Mouse (Mus musculus) T-helper 17 cell (primary cell): Measurements from ENCODE around the gene Adam22.
"Not testable (repeated sequence)": the region's sequence is repeated elsewhere in the genome, so short reads cannot be mapped to it uniquely, and the experiment has no call there.

Experiments
- in situ Hi-C, 2 experiments: fragments of 300-600 bp; cut with MboI, MseI; formaldehyde crosslinking; loops; 1 replicate in 1 of 2; 2 replicates in 1 of 2; pipeline ENCODE4 v1.15.1; 2025; ENCODE audit warnings: high pct_unique_total_duplicates in 2 of 2

Adam22 gene

DNA sequence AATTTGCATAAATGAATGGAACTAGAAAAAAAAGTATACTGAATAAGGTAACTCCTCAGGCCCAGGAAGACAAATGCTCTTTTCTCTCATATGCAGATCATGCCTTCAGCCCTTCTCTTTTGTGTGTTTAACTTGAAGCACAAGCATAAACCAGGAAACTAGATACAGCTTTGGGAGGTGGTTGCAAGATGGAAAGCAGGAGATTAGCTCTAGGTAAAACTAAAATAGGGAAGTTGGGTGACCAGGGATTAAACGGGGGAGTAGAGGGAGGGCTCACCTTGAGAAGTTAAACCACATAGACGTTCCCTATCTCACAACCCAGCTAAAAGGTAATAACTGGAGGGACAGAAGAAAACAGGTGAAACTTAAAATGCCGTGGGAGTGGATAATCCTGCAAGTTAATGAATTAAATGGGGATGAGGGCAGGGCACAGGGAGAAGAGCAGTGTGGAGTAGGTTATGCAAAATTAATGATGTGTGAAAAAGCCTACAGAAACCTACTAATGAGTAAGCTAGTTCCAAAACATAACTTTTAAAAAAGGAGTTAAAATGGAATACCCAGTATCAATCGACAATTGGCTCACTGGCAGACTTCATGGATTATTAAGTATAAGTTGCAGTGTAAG lies 40.2 kb downstream of the Adam22 start:
- in situ Hi-C loops, result no loop called here

DNA sequence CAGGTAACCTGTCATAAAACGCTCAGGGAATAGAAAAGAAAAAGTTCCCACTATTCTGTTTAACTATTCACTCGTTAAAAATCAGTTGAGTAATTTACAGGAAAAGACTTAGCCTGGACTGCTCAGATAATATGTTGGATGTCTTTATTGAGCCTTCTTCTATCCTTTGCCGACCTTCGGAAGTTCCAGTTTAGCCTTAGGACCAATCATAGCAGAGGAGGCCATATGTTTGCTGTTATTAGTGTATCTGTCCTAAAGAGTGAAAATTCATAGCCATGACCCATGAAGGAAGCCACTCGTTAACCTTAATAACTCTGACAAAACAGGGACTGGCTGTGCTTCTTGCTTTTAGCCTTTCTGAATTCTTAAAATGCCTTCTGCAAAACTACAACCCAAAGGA lies 41.3 kb downstream of the Adam22 start:
- in situ Hi-C loops, result no loop called here

DNA sequence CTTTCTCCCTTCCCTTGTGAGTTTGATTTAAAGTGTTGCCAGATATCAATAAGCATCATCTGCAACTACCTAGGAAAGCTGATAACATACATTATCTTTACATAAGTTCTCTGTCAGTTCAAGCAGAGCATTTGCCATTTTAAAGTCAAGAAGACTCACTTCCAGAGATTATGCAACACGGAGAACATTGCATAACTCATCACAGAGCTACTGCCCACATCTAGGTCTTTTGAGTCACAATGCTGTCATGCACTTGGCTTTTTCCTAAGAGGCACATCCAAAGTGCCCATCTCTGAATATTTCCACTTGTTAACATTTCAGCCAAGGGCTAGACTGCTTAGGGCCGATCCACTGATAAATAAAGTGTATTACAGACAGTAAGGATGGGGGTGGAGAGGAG lies 55.6 kb downstream of the Adam22 start:
- in situ Hi-C loops, result no loop called here

DNA sequence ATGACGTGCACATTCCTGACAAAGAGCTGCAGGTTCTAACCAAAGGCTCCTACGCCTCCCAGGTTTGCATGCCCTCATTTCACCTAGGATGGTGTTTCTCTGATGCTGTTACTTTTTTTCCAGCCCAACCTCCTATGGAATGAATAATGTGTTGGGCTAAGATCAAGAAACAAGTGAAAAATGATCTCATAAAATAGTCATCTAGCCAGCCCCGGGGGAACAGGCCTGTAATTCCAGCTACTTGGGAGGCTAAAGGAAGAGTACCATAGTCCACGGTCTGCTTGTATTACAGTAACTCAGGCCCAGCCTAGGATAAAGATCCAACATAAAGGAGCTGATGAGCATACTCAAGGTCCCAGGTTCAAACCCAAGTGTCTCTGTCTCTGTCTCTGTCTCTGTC lies 57.1 kb downstream of the Adam22 start:
- in situ Hi-C loops, result no loop called here

DNA sequence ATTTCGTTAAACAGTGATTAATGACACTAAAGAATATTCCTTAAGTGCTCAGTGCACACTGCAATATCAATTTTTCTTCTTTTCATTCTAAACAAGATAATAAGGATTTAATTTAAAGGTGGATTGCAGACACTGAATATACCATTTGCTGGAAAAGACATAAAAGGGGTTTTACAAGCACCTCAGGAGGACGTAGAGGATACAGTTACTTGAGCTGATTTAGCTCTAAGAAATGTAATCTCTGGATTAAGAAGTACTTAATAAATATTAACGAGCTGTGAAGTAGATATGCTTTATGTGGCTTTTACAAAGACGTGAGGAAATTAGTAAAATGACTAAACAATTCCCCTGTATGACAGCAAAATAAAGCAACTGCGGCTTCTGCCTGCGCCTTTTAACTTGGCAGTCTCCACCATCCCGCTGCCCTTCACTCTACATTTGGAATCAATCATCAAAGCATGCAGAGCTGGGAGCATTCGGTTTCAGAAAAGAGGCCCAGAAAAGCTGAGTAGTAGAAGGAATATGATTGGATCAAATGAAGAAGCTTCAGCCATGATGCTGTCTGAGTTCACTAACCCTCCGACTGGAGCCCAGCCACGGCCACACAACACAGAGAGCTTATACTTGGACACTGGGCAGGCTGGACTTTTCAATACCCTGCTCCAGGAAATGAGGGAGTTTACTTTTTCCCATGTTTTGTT lies 70.1 kb downstream of the Adam22 start:
- in situ Hi-C loops, result no loop called here

DNA sequence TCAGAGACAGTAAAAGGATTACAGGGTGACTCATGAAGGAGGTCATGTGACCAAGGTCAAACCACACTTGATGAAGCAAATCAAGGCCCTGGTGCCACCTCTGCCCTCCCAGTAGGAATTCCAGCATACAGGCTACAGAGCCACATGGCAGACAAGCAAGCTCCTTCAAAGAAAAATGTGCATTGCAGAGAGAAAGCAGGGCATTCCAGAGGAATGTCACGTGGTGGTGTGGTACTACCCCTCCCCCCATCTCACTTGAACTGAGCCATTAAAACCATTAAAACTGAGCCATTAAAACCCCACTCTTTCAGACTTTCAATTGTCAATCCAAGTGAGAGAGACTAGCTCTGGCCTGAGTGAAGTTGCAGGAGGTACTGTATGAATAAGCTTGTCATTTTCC lies 74.7 kb downstream of the Adam22 start:
- in situ Hi-C loops, result no loop called here

DNA sequence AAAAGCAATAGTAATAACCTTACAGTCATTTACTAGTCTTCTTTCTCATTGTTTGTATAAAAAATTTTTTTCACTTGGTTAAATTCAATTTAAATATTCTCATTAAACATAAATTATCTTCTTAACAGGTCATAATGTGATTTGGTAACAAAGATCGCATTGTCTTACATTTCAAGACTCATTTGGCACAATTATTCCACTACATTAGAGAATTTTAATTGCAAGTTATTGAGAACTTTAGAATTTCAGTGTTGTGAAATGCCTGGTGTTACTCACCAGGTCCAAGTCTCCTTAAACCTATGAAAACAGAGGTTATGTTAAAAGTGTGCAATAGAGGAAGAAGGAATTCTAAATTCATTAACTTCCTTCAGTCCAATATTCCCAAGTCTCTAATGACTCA lies 76.5 kb downstream of the Adam22 start:
- in situ Hi-C loops, result no loop called here

DNA sequence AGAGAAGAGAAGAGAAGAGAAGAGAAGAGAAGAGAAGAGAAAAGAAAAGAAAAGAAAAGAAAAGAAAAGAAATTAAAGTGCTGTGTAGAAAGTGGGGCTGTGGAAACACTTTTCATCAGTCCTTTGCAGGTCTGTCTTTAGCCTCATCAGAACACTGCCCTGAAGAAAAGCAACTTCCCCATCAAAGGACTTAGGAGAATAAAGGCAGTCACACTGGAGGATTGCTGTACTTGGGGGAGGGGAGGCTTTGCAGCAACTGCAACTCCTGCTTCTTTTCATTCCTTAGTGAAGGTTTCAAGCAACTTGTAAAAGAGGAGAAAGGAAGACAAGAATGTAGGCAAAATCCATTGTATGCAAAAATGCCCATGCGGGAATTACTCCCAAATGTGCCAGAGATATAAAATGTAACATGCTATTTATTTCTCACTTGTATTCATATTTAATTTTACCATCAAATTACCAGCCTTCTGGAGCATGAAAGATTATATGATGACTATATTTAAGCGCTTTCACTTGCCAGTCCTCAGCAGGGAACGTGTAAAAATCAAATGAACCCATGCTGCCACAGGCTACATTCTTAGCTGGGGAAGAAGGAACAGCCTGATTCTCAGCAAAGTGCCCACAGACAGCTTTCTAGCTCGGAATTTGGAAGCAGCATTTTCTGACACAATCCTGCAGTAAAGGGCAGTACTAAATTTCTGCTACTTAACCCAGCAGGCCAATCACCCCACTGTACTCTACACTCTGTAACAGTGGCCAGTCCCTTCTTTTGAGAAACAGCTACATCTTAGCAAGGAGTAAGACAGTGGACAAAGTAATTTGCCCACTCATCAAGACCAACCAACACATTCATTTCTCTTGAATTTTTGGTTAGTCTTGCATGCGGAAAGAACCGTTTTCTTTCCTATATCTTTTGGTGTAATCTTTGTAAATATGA lies 78.0 kb downstream of the Adam22 start:
- in situ Hi-C loops, result no loop called here

DNA sequence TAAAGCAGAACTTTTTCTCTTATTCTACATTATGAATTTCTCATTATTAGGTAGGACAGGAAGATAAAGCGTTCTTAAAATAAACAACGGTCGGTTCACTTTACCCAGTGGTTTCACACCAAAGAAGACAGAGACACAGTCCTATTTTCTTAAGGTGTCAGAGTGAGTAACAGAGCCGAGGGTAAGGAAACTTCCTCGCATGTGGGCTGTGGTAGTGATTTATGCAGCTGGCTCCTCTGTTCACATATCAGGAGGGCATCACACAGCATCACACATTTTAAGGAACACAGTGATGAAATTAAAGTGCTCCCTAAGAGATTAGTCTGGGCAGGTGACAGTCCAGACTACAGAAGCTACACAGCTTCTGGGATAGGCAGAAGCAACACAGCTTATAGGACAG lies 83.8 kb downstream of the Adam22 start:
- in situ Hi-C loops, result no loop called here

DNA sequence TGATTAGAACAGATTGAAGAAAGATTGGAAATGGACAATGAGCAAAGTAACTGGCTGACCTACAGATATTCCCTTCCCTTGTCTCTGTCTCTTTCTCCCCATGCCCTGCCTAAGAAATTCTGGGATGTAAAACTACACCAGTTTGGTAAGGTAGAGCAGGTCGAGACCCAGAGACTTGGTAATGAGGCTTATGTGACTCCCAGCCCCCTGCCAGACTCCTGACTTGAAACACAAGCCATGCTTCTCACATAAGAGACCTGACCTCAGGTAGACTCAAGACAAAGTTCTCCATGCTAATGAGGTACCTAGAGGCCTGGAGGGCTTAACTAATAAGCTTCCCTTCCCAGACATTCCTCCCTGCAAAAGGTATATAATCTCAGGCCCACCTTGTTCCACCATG lies 91.8 kb downstream of the Adam22 start:
- in situ Hi-C loops, result no loop called here

DNA sequence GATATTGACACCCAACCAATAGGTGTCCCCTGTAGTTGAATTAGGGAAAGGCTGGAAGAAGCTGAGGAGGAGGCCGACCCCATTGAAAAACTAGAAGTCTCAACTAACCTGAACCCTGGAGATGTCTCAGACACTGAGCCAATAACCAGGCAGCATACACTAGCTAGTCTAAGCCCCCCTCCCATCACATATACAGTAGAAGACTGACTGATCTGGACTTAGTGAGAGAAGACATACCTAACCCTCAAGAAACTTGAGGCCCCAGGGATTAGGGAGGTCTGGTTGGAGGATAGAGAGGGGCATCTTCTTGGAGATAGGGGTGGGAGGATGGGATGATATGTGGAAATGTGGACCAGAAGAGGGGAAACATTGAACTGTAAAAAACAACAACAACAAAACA lies 110.6 kb downstream of the Adam22 start:
- in situ Hi-C loops, result no loop called here

DNA sequence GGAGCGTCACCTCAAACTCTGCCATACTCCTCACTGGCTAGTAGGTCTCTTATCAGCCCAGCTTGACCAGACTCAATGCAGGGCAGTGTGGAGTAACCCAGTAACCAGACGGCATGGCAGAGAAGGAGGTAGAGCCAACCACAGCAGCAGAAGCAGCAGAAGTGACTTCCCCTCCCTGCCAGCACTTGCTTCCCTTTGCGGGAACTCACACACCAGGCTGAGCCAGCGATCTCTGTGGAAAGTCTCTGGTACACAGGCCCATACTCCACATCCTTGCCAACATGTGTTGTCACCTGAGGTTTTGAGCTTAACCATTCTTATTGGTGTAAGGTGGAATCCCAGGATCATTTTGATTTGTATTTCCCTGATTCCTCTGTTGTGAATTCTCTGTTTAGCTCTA lies 111.5 kb downstream of the Adam22 start:
- in situ Hi-C loops, result no loop called here

DNA sequence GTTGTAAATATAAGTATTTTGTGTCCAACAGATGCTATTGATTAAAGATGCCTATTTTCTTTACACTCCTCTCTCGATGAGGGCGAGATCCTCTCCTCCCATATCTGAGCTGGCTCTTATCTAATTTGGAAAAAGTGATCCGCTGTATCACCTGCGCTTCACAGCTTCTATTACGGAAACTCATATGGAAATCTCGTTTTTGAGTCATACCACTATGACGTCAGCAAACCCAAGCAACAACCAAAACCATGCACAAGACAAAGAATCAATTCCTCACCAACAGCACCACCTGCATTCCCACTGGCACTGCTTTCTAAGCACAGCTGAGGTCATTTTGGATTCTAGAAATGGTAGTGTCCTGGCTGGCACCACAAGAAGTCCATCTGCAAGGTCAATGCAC lies 123.3 kb downstream of the Adam22 start:
- in situ Hi-C loops, result no loop called here

DNA sequence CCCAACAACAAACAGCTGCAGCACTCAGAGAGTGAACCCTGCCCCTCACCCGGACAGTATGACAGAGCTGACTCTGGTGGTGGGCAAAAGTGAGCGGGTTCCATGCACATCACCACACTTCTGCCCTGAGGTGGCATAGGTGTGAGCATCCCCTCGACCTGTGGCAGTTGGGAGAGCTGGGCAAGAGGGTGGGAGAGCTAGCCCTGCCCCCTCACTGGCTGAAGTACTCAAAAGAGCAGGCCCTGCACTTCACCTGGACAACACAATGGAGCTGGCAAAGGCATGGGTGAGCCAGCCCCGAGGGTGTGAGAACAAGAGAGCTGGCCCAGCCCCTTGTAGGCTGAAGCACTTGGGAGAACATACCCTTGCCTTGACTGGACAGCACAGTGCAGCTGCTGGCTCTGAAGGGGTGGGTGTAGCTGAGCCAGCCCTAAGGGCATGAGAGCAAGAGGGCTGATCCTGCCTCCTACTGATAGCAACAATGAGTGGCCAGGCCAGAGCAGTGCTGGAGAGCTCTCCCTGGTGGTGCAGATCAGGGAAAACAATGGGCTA lies 124.8 kb downstream of the Adam22 start:
- in situ Hi-C loops, result no loop called here

DNA sequence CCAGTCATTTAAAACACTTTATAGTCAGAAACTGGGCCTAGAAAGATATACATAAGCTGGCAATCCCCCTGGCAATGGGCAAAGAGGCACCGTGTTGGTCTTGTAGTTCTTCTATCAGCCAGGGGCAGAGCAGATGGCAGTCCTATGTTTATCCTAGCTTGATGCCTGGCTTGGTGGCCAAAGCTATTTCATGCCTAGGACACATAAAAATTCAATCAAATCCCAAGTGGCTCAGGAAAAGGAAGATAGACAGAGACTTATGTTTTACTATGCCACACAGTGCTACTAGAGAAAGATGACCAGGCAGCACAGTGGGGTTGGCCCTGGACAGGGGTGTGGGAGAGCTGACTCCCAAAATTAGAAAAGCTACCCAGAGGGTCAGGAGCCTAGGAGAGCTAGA lies 125.3 kb downstream of the Adam22 start:
- in situ Hi-C loops, result no loop called here

DNA sequence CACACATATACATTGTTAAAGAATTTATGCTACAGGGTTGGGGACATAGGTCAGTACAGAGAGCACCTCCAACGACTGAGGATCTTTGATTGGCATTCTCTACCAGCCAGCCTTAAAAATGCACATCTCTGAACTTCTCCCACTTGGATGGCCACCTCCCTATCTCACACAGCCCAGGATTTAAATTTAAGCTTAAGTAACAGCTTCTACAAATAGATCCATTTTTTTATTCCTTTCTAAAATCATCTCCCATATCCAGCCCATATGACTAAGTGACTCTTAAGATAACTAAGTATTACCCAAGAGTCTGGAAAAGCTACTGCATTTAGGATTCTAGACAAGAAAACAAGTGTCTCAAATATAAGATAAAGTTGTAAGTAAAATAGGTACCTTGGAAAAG lies 140.9 kb downstream of the Adam22 start:
- in situ Hi-C loops, result no loop called here

DNA sequence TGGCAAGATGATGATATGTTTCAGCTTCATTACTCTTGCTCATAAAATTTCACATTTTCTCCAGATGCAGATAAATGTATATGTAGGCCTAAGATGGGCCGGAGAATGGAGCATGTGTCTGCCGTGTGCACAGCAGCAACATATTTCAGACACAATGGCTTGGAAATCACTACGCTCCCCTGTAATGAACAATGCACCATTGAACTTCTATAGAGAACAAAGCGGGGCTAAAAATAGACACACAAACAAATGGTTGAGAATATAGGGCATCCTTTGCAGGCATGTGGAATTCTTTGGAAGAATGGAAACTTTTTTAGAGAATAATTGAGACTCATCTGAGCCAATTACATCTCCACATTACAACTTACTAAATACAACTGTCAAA lies 143.6 kb downstream of the Adam22 start:
- in situ Hi-C loops, result no loop called here

DNA sequence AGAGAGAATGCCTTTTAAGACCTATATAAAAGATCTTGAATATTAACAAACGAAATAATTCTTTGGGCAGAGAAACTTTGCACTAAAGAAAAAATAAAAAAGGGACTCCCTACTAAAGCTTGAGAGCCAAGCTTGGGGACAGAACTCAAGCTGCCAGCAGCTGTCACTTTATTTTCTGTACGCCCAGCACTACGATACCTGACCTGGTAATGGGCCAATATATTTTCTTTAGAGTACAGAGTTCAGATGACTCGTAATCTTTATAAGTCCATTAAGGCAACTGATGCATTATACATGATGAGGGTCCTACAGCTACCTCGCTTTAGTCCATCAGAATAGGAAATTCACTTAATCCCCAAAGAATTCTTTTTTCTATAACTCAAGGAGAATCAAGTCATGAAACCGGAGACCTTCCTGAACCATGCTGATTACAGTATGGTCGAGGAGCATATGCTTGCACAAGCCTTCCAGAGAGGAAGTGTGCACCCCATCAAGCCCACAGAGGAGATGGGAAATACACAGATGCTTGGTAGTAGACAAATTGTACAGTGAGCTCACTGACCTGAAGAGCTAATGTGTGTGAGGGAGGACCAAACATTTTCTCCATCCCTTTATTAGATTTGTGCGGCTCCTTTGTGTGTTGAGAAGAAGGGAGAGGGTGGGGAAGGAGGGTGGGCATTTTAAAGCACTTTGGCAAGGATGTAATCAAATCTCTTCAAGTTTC lies 144.2 kb downstream of the Adam22 start:
- in situ Hi-C loops, result no loop called here

DNA sequence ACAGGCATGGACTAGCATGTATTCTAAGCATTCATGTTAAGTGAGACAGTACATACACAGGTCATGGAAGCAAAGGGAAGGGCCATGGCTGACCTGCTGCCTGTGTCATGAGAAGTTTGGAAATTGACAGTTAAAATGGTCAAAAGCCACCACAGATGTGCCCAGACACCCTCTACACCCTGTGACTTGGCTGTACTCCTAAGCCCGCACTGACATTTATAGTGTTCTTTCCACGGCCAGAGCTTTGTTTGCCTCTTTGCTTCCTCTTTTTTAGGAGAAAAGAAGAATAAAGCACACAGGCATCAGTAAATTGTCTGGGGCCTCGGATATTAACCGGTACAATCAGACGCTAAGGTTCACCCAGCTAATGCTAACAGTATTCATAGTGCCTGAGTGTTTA lies 146.3 kb downstream of the Adam22 start:
- in situ Hi-C loops, result no loop called here

DNA sequence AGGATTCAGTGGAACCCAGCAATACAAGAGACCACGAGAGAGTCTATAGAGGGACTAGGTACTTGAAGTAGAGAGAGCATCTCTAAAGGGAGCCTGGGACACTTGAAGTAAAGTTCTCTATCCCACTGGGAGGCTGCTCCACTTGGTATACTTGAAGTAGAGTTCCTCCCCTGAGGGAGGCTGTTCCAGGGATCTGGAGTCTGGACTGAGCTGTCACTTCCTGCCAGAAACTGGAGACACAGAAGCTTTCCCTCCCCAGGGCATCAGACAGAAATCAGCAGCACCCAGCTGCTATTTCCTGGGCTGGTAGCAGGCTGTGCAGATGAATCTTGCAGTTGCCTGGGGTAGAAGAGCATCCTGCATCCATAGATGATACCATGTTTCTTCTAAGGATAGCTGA lies 152.1 kb downstream of the Adam22 start:
- in situ Hi-C loops, result no loop called here

DNA sequence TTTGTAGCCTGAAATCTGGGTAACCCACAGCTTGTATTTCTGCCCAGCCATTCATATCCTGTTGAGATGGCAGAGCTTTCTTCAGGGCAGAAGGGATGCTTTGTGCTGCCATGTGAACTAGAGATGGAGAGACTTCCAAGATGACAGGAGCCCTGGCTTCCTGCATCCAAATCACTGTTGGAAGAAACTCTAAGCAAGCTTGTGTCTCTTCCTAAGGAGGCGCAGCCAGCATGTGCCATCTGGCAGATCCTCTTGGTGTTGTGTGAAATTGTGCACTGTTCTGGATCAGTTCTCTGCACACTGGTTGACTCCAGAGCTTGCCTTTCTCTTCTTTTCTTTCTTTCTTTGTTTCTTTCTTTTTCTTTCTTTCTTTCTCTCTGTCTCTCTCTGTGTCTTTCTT lies 183.0 kb downstream of the Adam22 start:
- in situ Hi-C loops, result not testable (repeated sequence)

DNA sequence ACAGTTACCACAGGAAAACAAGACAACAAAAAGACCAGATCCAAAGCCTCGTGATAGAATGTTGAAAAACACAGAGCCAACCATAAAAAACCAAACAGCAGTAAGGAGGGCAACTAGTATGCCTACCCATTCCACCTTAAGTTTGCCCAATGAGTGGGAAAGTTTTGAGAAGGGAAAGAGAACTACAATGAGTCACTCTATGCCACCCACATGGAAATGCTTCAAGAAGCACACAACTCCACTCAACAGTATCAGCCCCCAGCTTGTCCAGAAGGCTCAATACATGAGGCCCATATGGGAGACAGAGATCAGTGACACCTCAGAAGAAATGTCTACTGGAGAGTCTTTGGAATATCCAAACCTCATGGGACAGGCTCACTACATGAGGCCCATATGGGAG lies 187.3 kb downstream of the Adam22 start:
- in situ Hi-C loops, result no loop called here
